Mouse (Mus musculus) monocyte, adult 5-6 weeks (primary cell): ENCODE measurements around the gene Kcnd3. TPM values are rescaled to one million over a fixed set of nuclear protein-coding genes. Genes with fewer than 3 reads are reported as not detected.

Source experiments
- ATAC-seq: fragments of 153-309, 156-312 bp; replicated peaks from 2 replicates; pipeline ENCODE4 v1.8.0; 2017; ENCODE audit warnings: mild to moderate bottlenecking; ENCODE audit not compliant: low TSS enrichment, insufficient number of reproducible peaks, severe bottlenecking, poor library complexity, low FRiP score
- total RNA-seq: library from RNA; stranded (forward); fragments of 200-1000, 200-491, 200-594 nt; gene quantifications from 3 replicates; pipeline ENCODE4 v1.2.3, GENCODE M21; 2017

Gene Kcnd3
- total RNA-seq, 1 experiment from 2014 or later, result not detected

DNA sequence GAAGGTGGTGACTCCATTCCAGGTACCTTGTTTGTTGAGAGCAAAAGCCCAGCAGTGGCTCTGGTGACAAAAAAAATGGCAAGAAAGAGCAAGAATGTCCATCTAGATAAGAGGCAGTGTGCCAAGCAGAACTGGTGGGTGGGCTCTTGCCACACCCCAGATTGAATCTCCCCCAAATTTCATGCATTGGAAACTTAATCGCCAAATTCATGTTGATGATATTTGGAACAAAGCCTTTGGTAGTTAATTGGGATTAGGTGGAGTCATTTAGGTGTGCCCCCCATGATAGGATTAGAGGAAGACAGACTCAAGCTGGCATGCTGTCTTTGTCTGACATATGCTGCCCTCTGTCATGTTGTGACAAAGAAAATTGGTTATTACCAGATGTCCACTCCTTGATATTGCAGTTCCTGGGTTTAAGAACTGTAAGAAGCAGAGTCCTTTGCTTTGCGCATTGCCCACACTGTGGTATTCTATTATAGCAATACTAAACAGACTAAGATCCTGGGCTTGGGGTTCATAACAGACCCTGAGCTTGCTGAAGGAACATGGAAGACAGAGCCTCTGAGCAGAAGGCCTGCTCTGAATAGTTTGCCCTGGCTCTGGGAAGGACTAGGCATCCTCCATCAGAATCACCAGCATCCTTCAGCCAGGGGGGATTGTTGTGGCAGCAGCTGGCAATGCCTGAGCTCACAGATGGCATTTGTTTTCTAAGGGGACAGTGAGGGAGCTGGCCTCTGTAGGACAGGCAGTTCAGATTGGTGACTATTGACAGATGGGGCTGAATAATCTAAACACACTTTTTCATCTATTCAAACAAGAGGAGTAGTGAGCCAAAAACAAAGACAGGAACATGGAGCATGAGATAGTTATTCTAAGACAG lies 165.0 kb downstream of the Kcnd3 start:
- ATAC-seq, result no peak

DNA sequence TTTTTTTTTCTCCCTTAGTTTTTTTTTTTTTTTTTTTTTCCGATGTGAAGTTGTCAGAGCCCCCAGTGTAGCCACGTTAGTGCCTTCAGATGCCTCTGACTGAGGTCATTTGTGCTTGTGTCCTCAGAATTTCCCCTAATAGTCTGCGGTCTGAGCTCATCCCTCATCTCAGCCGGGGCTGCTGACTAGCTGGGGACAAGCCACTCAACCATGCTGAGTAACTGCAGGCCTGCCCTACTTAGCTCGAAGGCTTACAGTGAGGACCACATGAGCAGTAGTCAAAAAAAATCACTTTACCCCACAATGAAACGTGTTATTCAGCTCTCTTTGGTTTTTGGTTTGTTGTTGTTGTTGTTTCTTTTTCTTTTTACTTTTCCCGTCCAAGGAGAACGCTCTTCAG lies 169.0 kb downstream of the Kcnd3 start:
- ATAC-seq, result no peak

DNA sequence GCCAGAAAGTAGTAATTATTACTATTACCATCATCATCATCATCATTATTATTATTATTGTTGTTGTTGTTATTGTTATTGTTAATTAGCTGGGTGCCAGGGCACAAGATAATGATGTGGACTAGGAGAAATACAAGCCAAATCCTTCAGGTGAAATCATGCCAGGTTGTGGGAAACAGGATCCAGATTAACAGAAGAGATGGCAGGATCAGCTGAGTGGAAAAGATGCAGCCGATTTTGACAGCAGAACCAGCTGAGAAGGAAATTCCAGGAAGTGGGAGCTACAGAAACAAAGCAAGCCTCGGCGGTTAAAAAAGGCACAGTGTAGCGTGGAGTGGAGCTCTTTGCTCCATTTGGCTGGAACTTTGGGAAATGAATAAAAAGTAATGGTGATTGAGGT lies 171.0 kb downstream of the Kcnd3 start:
- no peak for ATAC-seq

DNA sequence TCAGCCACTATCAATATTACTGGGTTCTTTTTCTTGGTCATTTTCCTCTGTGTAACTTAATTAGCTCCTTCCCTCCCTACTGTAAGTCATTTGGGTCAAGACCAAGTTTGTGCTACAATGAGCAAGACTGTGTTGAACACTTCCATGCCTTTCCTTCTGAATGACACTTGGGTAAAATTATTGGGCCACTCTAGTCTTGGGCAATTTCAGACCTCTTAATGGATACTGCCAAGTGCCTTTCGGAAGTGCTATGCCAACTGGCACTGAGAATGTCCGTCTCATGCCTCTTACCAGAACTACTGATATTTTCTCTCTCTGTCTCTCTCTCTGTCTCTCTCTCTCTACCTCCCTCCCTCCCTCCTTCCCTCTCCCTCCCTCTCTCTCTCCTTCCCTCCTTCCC lies 173.8 kb downstream of the Kcnd3 start:
- ATAC-seq, result no peak

DNA sequence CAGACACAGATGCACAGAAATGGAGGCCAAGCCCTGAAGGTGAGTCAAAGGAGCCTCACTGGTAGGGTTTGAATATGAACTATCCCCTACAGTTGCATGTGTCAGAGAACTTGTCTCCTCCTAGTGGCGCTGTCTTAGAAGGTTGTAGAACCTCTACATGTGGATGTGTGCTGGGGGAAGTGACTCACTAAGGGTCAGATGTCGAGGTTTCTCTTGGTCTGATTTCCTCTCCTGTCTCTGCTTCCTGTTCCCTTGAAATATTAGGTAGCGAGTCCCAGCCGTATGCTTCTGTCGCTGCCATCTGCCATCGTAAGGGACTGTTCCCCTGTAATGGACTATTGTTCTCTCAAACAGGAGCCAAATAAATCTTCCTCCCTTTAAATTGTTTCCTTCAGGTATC lies 175.1 kb downstream of the Kcnd3 start:
- ATAC-seq, result no peak

DNA sequence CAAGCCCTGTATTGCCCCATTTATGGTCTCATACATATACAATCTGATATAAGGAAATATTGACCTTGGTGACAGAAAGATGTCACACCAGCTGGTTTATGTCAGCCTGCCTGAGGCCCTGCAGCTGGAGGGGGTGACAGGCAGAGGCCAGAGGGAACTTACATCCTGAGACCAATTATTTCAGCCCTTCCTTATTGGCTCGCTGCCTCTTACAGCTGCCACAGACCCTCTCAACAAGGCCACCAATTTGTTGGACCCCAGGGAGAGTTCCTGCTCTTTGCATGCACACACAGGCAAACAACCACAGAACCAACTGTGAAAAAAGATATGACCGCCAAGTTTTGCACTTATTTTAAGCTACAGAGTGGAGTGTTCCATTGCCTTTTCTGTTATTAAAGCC lies 180.2 kb downstream of the Kcnd3 start:
- ATAC-seq, result no peak

DNA sequence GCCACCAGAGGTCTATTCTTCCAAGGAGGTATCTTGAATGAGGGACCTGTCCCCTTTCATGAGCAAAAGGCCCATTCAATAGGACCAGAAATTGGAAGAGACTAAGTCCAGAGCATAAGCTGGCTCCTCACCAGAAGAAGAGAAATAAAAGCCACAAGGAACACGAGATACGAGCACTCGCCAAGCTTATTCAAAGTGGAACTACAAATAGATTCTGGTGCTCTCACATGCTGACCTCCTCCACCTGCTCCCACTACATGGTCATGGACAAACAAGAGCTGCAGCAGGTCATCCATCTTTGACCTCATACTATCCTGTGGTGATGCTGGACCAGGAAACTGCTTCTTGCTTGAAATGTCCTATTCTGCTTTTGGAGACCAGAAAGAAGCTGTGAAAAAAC lies 180.9 kb downstream of the Kcnd3 start:
- ATAC-seq, result no peak

DNA sequence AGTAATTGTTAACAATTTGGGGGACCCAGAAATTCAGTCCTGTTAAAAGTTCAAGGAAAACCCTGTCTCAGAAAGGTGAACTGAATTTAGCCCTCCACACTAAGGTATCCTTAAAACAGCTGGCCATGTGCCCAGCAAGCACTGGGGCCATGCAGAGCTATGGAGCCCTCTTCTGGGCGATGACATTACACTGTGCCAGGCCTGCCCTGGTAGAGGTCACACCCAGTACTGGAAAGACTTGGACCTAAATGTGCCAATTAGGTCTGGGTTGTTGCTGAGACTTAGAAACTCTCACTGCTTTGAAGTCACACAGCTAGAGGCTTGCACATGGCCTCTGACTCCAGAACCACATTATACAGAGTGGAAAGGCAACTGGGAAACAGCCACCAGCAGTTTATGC lies 190.1 kb downstream of the Kcnd3 start:
- ATAC-seq, result no peak

DNA sequence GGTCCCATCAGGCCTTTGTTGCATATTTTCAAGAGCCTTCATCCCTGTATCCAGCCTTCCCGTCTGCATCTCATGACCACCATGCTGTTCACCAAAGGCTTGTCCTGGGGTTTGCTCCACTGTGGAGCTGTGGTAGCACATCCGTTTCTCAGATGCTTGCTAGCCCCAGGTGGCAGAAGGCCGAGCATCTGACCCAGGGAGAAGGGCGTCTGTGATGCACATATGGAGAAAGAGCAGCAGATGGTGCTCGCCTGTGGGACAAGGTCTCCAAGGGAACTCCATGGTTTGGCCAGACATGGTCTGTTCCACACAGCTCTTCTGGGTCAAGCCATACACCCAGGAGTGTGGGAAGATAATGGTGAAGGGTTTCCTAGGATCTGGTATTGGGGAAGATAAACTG lies 191.4 kb downstream of the Kcnd3 start:
- ATAC-seq, result no peak

DNA sequence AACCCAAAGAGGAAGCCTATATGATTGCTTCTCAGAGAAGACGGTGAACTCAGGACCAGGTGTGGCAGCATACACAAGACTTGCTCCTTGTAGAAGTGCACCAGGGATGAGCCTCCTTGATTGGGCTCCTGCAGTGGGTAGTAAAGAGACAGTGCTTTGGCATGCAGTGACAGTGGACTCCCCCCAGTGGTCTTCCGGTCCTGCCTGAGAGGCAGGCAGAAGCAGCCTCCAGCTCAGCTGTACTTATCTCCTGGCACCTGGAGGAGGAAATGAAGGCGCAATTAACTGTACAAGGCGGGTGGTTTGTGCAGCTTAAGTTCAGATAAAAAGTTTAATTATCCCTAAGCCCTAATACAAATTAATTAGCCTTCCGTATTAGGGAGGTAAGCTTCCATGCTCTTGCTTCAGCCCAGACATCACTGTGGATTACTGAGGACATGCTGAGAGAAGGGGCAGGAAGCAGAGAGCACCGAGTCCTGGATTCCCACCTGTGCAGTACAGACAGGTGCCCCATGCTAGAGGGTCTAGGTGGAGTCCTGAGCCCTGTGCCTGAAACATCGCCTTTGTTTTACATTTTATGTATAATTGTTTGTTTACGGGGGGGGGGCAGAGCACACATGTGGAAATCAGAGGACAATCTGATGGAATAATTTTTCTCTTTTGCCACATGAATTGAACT lies 196.9 kb downstream of the Kcnd3 start:
- no peak for ATAC-seq

DNA sequence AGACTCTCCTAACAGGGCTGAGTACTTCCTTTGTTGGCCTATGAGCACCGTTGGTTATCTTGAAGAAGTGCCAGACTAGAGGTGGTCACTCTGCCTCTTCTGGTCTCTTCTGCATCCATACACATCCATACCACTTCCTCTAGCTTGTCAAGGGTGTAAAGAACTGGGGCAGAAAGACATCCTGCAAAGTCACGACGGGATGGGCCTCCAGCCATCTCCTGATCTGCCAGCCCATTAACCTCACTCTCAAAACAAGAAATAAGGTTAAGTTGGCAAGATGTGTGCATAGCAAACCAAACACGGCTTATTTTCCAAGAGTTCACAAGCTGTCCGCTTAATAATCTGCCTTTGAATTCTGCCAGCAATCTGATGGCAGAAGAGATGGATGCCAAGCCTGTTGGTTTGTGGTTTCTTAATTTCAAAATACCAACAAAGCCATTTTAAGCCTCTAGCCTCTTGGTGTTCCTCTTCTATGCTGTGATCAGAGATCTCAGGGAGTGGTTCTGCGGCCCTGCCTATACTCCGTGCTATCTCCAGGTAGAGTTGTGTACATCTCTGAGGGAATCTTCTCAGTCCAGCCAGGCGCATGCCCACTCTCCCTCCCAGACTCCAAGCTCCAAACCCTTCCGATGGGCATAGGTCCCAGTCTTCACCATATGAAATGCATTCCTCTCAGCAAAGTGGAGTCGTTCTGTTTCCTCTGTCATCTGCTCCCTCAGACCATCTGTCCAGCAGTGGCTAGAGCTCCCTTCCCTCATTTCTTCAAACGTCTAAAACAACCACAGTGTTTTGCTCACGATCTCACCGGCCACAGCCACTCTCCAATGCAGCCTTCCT lies 201.6 kb downstream of the Kcnd3 start:
- ATAC-seq, result no peak

DNA sequence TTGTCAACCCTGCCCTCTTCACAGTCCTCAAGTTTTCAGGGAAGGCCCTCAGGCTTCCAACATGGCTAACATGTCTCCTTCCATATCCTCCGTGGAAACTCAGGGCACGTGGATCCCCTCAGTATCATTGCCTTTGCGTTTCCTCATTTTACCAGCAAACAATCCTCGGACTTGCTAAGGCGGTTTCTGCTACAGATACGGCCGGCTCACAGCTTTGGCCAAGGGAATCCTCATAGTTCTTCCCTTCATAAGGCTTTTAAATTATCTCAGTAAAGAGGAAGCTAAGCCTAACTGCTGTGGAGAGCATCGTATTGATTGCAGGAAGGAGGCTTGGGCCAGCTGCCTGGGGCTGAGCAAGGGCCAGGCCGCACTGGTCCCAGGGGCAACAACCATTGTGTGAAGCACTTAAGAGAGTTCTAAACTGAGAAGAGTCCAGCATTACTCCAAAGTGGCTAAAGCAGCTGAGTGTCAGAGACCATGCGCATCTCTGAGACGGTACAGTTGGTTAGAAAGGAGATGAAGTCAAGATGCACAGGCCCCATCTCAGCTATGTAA lies 203.0 kb downstream of the Kcnd3 start:
- no peak for ATAC-seq

DNA sequence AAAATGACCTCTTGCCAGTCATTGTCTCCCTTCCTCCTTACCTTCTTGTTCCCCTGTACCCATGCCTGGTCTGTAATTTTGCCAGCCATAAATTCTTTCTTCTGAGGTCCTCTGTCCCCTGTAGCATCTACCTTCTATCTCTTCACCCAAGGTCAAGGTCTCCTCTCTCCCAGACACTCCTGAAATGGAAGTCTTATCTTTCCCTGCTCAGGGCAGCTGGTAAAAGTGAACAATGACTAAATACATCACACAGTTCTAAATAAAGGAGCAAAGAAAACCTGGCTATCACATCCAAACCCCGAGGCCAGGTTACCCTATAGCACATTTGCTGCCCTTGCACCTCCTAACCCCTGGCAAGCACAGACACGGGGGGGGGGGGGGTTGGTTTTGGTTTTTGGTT lies 208.4 kb downstream of the Kcnd3 start:
- ATAC-seq, result no peak

DNA sequence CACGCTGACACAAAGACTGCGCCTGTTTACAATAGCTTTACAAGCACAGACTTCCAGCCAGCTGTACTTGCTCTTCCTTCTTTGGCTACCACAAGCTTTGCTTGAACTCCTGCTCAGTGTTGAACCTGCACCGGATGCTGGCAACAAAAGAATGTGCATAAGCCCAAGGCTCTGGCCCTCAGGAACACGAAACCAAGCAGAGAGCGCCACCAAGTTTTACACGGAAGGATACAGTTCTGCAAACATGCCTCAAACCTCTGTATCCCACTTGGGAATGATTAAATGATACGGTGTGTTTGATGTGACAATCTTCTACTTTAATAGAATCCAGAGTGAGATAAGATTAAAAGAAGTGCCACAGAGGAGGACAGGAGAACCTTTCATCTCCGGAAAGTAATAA lies 210.9 kb downstream of the Kcnd3 start:
- no peak for ATAC-seq

DNA sequence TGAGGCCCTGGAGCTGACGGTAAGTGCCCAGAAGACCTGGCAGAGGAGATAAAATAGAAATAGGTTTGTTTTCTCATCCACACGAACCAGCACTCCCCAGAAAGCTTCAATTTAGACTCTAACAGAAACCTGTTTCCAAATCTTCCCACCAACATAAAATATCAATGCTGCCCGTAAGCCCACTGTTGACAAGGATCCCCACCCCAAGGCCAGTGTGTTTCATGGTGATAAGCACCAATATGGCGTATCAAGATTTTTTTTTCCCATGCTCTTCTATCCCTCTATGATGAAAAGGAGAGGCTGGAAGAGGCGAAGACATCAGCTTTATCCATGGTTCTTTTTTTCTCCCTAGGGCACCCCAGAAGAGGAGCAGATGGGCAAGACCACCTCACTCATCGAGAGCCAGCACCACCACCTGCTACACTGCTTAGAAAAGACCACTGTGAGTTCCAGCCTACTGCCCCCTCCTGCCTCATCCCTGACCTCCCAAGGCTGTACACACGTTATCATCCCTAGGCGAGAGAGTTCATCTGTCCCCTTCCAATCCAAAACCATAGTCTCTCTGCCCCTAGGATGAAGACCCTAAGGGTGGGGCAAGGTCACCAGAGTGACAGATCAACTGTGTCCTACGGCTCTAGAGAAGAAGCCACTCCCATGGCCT lies 213.1 kb downstream of the Kcnd3 start:
- no peak for ATAC-seq

DNA sequence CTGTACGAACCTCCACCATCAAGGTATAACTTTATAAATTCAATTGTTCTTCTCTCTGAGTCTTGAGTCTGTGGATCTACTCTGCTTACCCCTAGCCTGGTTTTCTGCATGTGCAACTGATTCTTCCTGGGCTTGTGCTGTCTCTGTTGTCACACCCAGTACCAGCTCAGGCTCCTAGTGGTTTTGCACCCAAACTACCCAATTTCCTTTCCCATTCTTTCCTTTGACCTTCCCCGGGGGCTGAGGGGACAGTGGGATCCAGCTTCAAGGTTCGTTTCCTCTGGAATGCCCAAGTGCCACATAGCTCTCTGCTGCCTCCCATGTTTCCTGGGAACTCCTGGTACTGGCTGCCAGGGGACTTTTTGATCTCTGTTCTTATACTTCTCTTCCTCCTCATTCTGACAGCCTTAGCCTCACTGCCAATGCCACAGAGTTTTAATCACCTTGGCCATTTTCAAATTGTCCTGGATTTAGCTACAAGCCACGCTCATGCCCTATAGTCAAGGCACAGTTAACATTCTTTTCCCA lies 214.9 kb downstream of the Kcnd3 start:
- ATAC-seq, result no peak

DNA sequence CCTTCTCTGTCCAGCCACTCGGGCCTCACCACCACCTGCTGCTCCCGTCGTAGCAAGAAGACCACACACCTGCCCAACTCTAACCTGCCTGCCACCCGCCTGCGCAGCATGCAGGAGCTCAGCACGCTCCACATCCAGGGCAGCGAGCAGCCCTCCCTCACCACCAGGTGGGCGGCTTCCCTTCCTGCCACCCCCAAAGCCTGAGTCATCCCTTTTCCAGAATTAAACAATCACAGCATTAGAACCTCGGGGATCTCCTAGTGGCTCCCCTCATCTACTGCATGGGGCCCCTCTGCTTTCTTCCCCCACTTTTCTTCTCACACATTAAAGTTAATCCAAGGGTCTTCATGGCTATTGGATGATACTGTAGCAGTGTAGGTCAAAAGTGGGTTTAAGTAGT lies 216.0 kb downstream of the Kcnd3 start:
- ATAC-seq, result no peak

DNA sequence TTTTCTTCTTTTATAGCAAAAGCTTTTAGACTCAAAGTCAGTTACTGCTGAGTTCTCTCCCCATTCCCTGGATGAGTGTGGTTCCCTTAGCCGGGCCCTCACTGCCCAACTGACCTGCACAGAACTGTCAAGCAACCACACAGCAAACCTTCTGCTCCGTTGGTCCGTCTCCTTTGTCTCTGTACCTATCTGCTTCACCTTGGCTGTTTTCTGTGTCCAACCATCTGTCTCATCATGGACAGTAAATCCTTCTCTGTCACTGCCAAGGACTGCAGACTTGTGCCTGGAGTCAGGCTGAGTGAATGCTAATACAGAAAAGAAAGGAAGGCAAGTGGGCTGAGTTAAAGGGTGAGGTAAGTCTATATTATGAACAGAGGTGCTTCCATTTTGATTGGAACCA lies 217.6 kb downstream of the Kcnd3 start:
- no peak for ATAC-seq
